Mouse (Mus musculus): ENCODE measurements around the gene Lmna.

- TF ChIP-seq CTCF (IDR thresholded peaks at IDR 0.05; ENCODE audit: extremely low read depth, insufficient read length, insufficient replicate concordance, low read depth, low read length) = no peak
- TF ChIP-seq POLR2A (IDR thresholded peaks at IDR 0.05; ENCODE audit: low read depth, low read length) = no peak
Measured at GRCm38 (mm10) chr3:88555069-88555605, 45.4 kb upstream of the Lmna start.

Measured in small intestine, adult 2 months (tissue).